9 mouse cellular contexts compared by ENCODE assay signal in genomic region chr7:24400489-24400888, GRCm38 (mm10). TPM values are rescaled to one million over a fixed set of nuclear protein-coding genes. Genes with fewer than 3 reads are reported as not detected.
DNase-seq lines count a peak whose midpoint lies in the region; ATAC-seq lines count a peak whose summit lies in the region.
"Not testable (repeated sequence)": the region's sequence is repeated elsewhere in the genome, so short reads cannot be mapped to it uniquely, and the experiment has no call there.
"Had no signal": no experiment of that assay in that cellular context is flagged by ENCODE, and none has a peak within 500 bp of the region (broad histone marks: within the 10 kb centered on the region; RNA-seq: fewer than 3 reads in every experiment).

No protein-coding gene starts in this region.

- not testable (repeated sequence) for H3K27me3 ChIP-seq in forebrain, embryonic 12.5 days; heart, embryonic 15.5 days; limb, embryonic 13.5 days; lung, embryonic 15.5 days; midbrain, embryonic 15.5 days (replicated peaks); stomach, embryonic 16.5 days (ENCODE audit: control insufficient read depth, insufficient read depth, low read length)

- H3K4me3 ChIP-seq in forebrain, embryonic 12.5 days (replicated peaks): peak overlapping the region; percentile 60; the same call in 1 of the 2 replicates
- peak overlapping the region; percentile 70 for H3K4me3 ChIP-seq in heart, embryonic 15.5 days
- peak overlapping the region; percentile 61 for H3K4me3 ChIP-seq in limb, embryonic 13.5 days
- peak overlapping the region; percentile 61 for H3K4me3 ChIP-seq in lung, embryonic 15.5 days
- H3K4me3 ChIP-seq in midbrain, embryonic 15.5 days: peak overlapping the region; percentile 74
- peak overlapping the region; percentile 65 for H3K4me3 ChIP-seq in stomach, embryonic 16.5 days (replicated peaks; ENCODE audit: low read length)

- 92% methylated on average over 4 of the region's 4 CpGs for WGBS in forebrain, embryonic 12.5 days
- WGBS in heart, embryonic 15.5 days: 88% methylated on average over 4 of the region's 4 CpGs
- 97% methylated on average over 4 of the region's 4 CpGs for WGBS in limb, embryonic 13.5 days
- WGBS in lung, embryonic 15.5 days: 88% methylated on average over 4 of the region's 4 CpGs
- 96% methylated on average over 4 of the region's 4 CpGs for WGBS in midbrain, embryonic 15.5 days
- 85% methylated on average over 4 of the region's 4 CpGs for WGBS in stomach, embryonic 16.5 days

- not testable (repeated sequence) for H3K4me1 ChIP-seq in forebrain, embryonic 12.5 days; heart, embryonic 15.5 days (replicated peaks); lung, embryonic 15.5 days; stomach, embryonic 16.5 days (ENCODE audit: control insufficient read depth, insufficient read depth, low read length)
- peaks cover 14% of the 10 kb centered on the region for H3K4me1 ChIP-seq in limb, embryonic 13.5 days
- H3K4me1 ChIP-seq in midbrain, embryonic 15.5 days: peaks cover 12% of the 10 kb centered on the region

- peak overlapping the region; percentile 54 for H3K4me2 ChIP-seq in forebrain, embryonic 12.5 days
- peak overlapping the region; percentile 79 for H3K4me2 ChIP-seq in heart, embryonic 15.5 days
- peak overlapping the region; percentile 68 for H3K4me2 ChIP-seq in limb, embryonic 13.5 days (replicated peaks)
- peak overlapping the region; percentile 63 for H3K4me2 ChIP-seq in lung, embryonic 15.5 days
- peak overlapping the region; percentile 57 for H3K4me2 ChIP-seq in midbrain, embryonic 15.5 days
- peak overlapping the region; percentile 55; the same call in 1 of the 2 replicates for H3K4me2 ChIP-seq in stomach, embryonic 16.5 days (ENCODE audit: low read depth, low read length)

- H3K36me3 ChIP-seq in forebrain, embryonic 12.5 days (replicated peaks): peaks cover 33% of the 10 kb centered on the region
- peaks cover 15% of the 10 kb centered on the region for H3K36me3 ChIP-seq in heart, embryonic 15.5 days
- peaks cover 32% of the 10 kb centered on the region for H3K36me3 ChIP-seq in limb, embryonic 13.5 days
- peaks cover 12% of the 10 kb centered on the region for H3K36me3 ChIP-seq in lung, embryonic 15.5 days
- H3K36me3 ChIP-seq in midbrain, embryonic 15.5 days (replicated peaks): peaks cover 23% of the 10 kb centered on the region
- peaks cover 10% of the 10 kb centered on the region; the same call in 1 of the 2 replicates for H3K36me3 ChIP-seq in stomach, embryonic 16.5 days (ENCODE audit: control insufficient read depth, insufficient read depth, low read length)

- H3K9ac ChIP-seq in forebrain, embryonic 12.5 days; heart, embryonic 15.5 days; limb, embryonic 13.5 days; lung, embryonic 15.5 days; midbrain, embryonic 15.5 days; stomach, embryonic 16.5 days (ENCODE audit: low read length): not testable (repeated sequence)

- DNase-seq in cerebellum, adult 9-11 months: peak; percentile 28
- DNase-seq in induced T-regulatory cell, adult 2 months (ENCODE audit: low read depth): peak; percentile 10

- ATAC-seq in forebrain, embryonic 12.5 days (ENCODE audit: low FRiP score); heart, embryonic 15.5 days (replicated peaks; ENCODE audit: insufficient number of reproducible peaks, insufficient read depth, low FRiP score, low read depth); limb, embryonic 13.5 days (ENCODE audit: low FRiP score, low read depth); lung, embryonic 15.5 days (ENCODE audit: borderline replicate concordance, extremely low read depth, low FRiP score, low TSS enrichment); midbrain, embryonic 15.5 days (replicated peaks); stomach, embryonic 16.5 days (ENCODE audit: insufficient read depth, low FRiP score): not testable (repeated sequence)

- H3K9me3 ChIP-seq in forebrain, embryonic 12.5 days; heart, embryonic 15.5 days (replicated peaks); limb, embryonic 13.5 days; lung, embryonic 15.5 days; midbrain, embryonic 15.5 days; stomach, embryonic 16.5 days (replicated peaks; ENCODE audit: control insufficient read depth, low read length): not testable (repeated sequence)

- H3K27ac ChIP-seq in forebrain, embryonic 12.5 days; heart, embryonic 15.5 days; limb, embryonic 13.5 days; lung, embryonic 15.5 days; stomach, embryonic 16.5 days (ENCODE audit: low read length): not testable (repeated sequence)
- peak overlapping the region; percentile 99; the same call in 1 of the 2 replicates for H3K27ac ChIP-seq in midbrain, embryonic 15.5 days

RNA-seq across cellular contexts. Expression of gene Smg9, which starts 1.1 kb away (rescaled TPM):
- 25.6 and 29.1 TPM in 2 replicates for polyA plus RNA-seq in forebrain, embryonic 12.5 days (2016; fragmentation: Nextera tagmentation; extraction: Ambion mirVana)
- polyA plus RNA-seq in heart, embryonic 15.5 days (2015; fragmentation: Nextera tagmentation; extraction: Ambion mirVana): 17.1 and 23.8 TPM in 2 replicates
- polyA plus RNA-seq in limb, embryonic 13.5 days (2015; fragmentation: Nextera tagmentation; extraction: Ambion mirVana): 24.5 and 25.1 TPM in 2 replicates
- 22.5 and 23.9 TPM in 2 replicates for polyA plus RNA-seq in lung, embryonic 15.5 days (2015; fragmentation: Nextera tagmentation; extraction: Ambion mirVana)
- 38.4 and 40.3 TPM in 2 replicates for polyA plus RNA-seq in midbrain, embryonic 15.5 days (2015; fragmentation: Nextera tagmentation; extraction: Ambion mirVana)
- polyA plus RNA-seq in stomach, embryonic 16.5 days (2015; fragmentation: Nextera tagmentation; extraction: Ambion mirVana): 19.5 and 21.3 TPM in 2 replicates

RNA-seq across cellular contexts. Expression of gene Kcnn4, which starts 30.4 kb away (rescaled TPM):
- polyA plus RNA-seq in forebrain, embryonic 12.5 days (2016; fragmentation: Nextera tagmentation; extraction: Ambion mirVana): 1.1 and 1.4 TPM in 2 replicates
- polyA plus RNA-seq in heart, embryonic 15.5 days (2015; fragmentation: Nextera tagmentation; extraction: Ambion mirVana): 1.7 and 8.5 TPM in 2 replicates
- 1.4 and 2.4 TPM in 2 replicates for polyA plus RNA-seq in limb, embryonic 13.5 days (2015; fragmentation: Nextera tagmentation; extraction: Ambion mirVana)
- polyA plus RNA-seq in lung, embryonic 15.5 days (2015; fragmentation: Nextera tagmentation; extraction: Ambion mirVana): 3.5 and 4.7 TPM in 2 replicates
- 0.92 and 1.1 TPM in 2 replicates for polyA plus RNA-seq in midbrain, embryonic 15.5 days (2015; fragmentation: Nextera tagmentation; extraction: Ambion mirVana)
- 7.4 and 8.5 TPM in 2 replicates for polyA plus RNA-seq in stomach, embryonic 16.5 days (2015; fragmentation: Nextera tagmentation; extraction: Ambion mirVana)

RNA-seq across cellular contexts. Expression of gene Lypd5, which starts 51.5 kb away (rescaled TPM):
- not detected in 2 replicates for polyA plus RNA-seq in forebrain, embryonic 12.5 days (2016; fragmentation: Nextera tagmentation; extraction: Ambion mirVana)
- 0.09 TPM in 1 of 2 replicates, not detected in the other for polyA plus RNA-seq in heart, embryonic 15.5 days (2015; fragmentation: Nextera tagmentation; extraction: Ambion mirVana)
- polyA plus RNA-seq in limb, embryonic 13.5 days (2015; fragmentation: Nextera tagmentation; extraction: Ambion mirVana): not detected in 2 replicates
- not detected in 2 replicates for polyA plus RNA-seq in lung, embryonic 15.5 days (2015; fragmentation: Nextera tagmentation; extraction: Ambion mirVana)
- polyA plus RNA-seq in midbrain, embryonic 15.5 days (2015; fragmentation: Nextera tagmentation; extraction: Ambion mirVana): not detected in 2 replicates
- 11.6 and 36.4 TPM in 2 replicates for polyA plus RNA-seq in stomach, embryonic 16.5 days (2015; fragmentation: Nextera tagmentation; extraction: Ambion mirVana)
- polyA plus RNA-seq: kidney, adult 2 months had no signal

RNA-seq across cellular contexts. Expression of gene Irgc1, which starts 51.6 kb away (rescaled TPM):
- not detected in 2 replicates for polyA plus RNA-seq in forebrain, embryonic 12.5 days (2016; fragmentation: Nextera tagmentation; extraction: Ambion mirVana)
- not detected in 2 replicates for polyA plus RNA-seq in heart, embryonic 15.5 days (2015; fragmentation: Nextera tagmentation; extraction: Ambion mirVana)
- not detected in 2 replicates for polyA plus RNA-seq in limb, embryonic 13.5 days (2015; fragmentation: Nextera tagmentation; extraction: Ambion mirVana)
- polyA plus RNA-seq in lung, embryonic 15.5 days (2015; fragmentation: Nextera tagmentation; extraction: Ambion mirVana): not detected in 2 replicates
- not detected in 2 replicates for polyA plus RNA-seq in midbrain, embryonic 15.5 days (2015; fragmentation: Nextera tagmentation; extraction: Ambion mirVana)
- polyA plus RNA-seq in stomach, embryonic 16.5 days (2015; fragmentation: Nextera tagmentation; extraction: Ambion mirVana): 0.17 and 0.26 TPM in 2 replicates

Comparison
In these comparisons a context has a peak if more than half of its experiments do, and no peak if none do; other contexts are left out.
1. RNA of gene Lypd5, which starts 51.5 kb away (polyA plus RNA-seq): 11.6 to 36.4 TPM in stomach, embryonic 16.5 days; 0.09 TPM in heart, embryonic 15.5 days, not detected in limb, embryonic 13.5 days, not detected in forebrain, embryonic 12.5 days, not detected in lung, embryonic 15.5 days and not detected in midbrain, embryonic 15.5 days; every median in the first group is over 10 times any median in the second.
2. Peak in every context shown above with its lines, with median percentiles within 50 percentile points of each other: H3K4me2 ChIP-seq and H3K4me3 ChIP-seq.